In genomic region chr11:117274973-117275372, GRCm38 (mm10) we compare ENCODE assay signal across 18 mouse cellular contexts.
DNase-seq lines count a peak whose midpoint lies in the region; ATAC-seq and TF ChIP-seq lines count a peak whose summit lies in the region.
"Had no signal": no experiment of that assay in that cellular context is flagged by ENCODE, and none has a peak within 500 bp of the region (broad histone marks: within the 10 kb centered on the region; RNA-seq: fewer than 3 reads in every experiment).

No protein-coding gene starts in this region.

- no peak for TF ChIP-seq CTCF in gastrocnemius, adult 2 months (IDR thresholded peaks at IDR 0.05)
- no peak for TF ChIP-seq CTCF in kidney, postnatal 0 days (IDR thresholded peaks at IDR 0.05; ENCODE audit: low read depth)

- H3K9ac ChIP-seq in kidney, postnatal 0 days (ENCODE audit: low read depth, low read length) = 0 out of 2 replicates have a peak overlapping the region, but pooled peaks have one; percentile 1
- no peak overlapping the region for H3K9ac ChIP-seq in limb, embryonic 11.5 days (ENCODE audit: low read length)
- H3K9ac ChIP-seq: forebrain, embryonic 12.5 days; midbrain, embryonic 12.5 days had no signal

- no peak overlapping the region for H3K4me2 ChIP-seq in kidney, postnatal 0 days (ENCODE audit: low read length)
- no peak overlapping the region for H3K4me2 ChIP-seq in limb, embryonic 11.5 days (ENCODE audit: low read depth, severe bottlenecking)
- H3K4me2 ChIP-seq: forebrain, embryonic 12.5 days; midbrain, embryonic 12.5 days had no signal

- no peaks in the 10 kb centered on the region for H3K36me3 ChIP-seq in kidney, postnatal 0 days (ENCODE audit: insufficient read depth, low read length)
- peaks cover 3% of the 10 kb centered on the region; the same call in 1 of the 2 replicates for H3K36me3 ChIP-seq in limb, embryonic 11.5 days (ENCODE audit: control insufficient read depth, insufficient read depth, low read length)
- H3K36me3 ChIP-seq: forebrain, embryonic 12.5 days; midbrain, embryonic 12.5 days had no signal

- 55% methylated on average over 5 of the region's 5 CpGs for WGBS in kidney, postnatal 0 days
- WGBS in limb, embryonic 11.5 days = 69% methylated on average over 5 of the region's 5 CpGs

- intact Hi-C loops in gastrocnemius, adult 2 months (cut with DNase I) = no loop called here

- H3K9me3 ChIP-seq in kidney, postnatal 0 days (replicated peaks; ENCODE audit: low read length) = no peaks in the 10 kb centered on the region
- no peaks in the 10 kb centered on the region for H3K9me3 ChIP-seq in limb, embryonic 11.5 days (ENCODE audit: control insufficient read depth, low read length)
- H3K9me3 ChIP-seq: forebrain, embryonic 12.5 days; midbrain, embryonic 12.5 days had no signal

- DNase-seq in gastrocnemius, adult 2 months = no peak
- no peak for DNase-seq in gastrocnemius, adult 18-20 months (ENCODE audit: low spot score)
- no peak for DNase-seq in kidney, postnatal 0 days (ENCODE audit: low spot score)
- DNase-seq in kidney, postnatal 36 days = no peak
- DNase-seq in limb, embryonic 11.5 days (ENCODE audit: low spot score) = no peak
- peak; percentile 53 to 54 for DNase-seq in thymus, postnatal 10 days (ENCODE audit: low spot score in 2 of 2)
- DNase-seq in adrenal gland, postnatal 25 days = no peak
- DNase-seq: cerebellum, adult 11-12 months; heart, adult 11 months; heart, postnatal 14 days; kidney, postnatal 14 days; lung, postnatal 36 days; right cerebral cortex, postnatal 14 days had no signal

- peak overlapping the region; percentile 76 for H3K27ac ChIP-seq in gastrocnemius, adult 2 months
- H3K27ac ChIP-seq in kidney, postnatal 0 days = peak overlapping the region; percentile 77; the same call in 1 of the 2 replicates
- 0 out of 2 replicates have a peak overlapping the region, but pooled peaks have one; percentile 12 for H3K27ac ChIP-seq in limb, embryonic 11.5 days (replicated peaks; ENCODE audit: low read depth, low read length)
- H3K27ac ChIP-seq: forebrain, embryonic 12.5 days; midbrain, embryonic 12.5 days had no signal

- H3K4me3 ChIP-seq in gastrocnemius, adult 2 months = no peak overlapping the region
- no peak overlapping the region for H3K4me3 ChIP-seq in kidney, postnatal 0 days (replicated peaks; ENCODE audit: low read depth, low read length)
- H3K4me3 ChIP-seq in limb, embryonic 11.5 days (ENCODE audit: low read depth, low read length) = no peak overlapping the region
- H3K4me3 ChIP-seq: forebrain, embryonic 12.5 days; midbrain, embryonic 12.5 days had no signal

- no peaks in the 10 kb centered on the region for H3K27me3 ChIP-seq in kidney, postnatal 0 days (ENCODE audit: insufficient read depth, low read length)
- no peaks in the 10 kb centered on the region for H3K27me3 ChIP-seq in limb, embryonic 11.5 days (ENCODE audit: control insufficient read depth, insufficient read depth, low read length)
- H3K27me3 ChIP-seq: forebrain, embryonic 12.5 days; midbrain, embryonic 12.5 days; Patski had no signal

- ATAC-seq in kidney, postnatal 0 days (replicated peaks; ENCODE audit: low FRiP score, low read depth) = no peak
- ATAC-seq in limb, embryonic 11.5 days (ENCODE audit: insufficient number of reproducible peaks, low FRiP score, low TSS enrichment, low read depth) = no peak
- no peak for ATAC-seq in monocyte, adult 5-6 weeks (replicated peaks; ENCODE audit: insufficient number of reproducible peaks, low FRiP score, low TSS enrichment, poor library complexity, severe bottlenecking)
- ATAC-seq: inflammation-experienced regulatory T-cells, adult 6 months; Patski had no signal

- peaks cover 44% of the 10 kb centered on the region for H3K4me1 ChIP-seq in kidney, postnatal 0 days (replicated peaks; ENCODE audit: insufficient read depth, low read length)
- peaks cover 69% of the 10 kb centered on the region for H3K4me1 ChIP-seq in limb, embryonic 11.5 days (ENCODE audit: control insufficient read depth, insufficient read depth, low read length)

Comparison
In these comparisons a context has a peak if more than half of its experiments do, and no peak if none do; other contexts are left out.
1. DNase-seq: peak in thymus, postnatal 10 days (2 of 2); none in gastrocnemius, adult 2 months (single experiment), gastrocnemius, adult 18-20 months (single experiment), kidney, postnatal 0 days (single experiment), kidney, postnatal 36 days (0 of 2), limb, embryonic 11.5 days (single experiment) and adrenal gland, postnatal 25 days (single experiment).
2. H3K27ac ChIP-seq: peak in every context shown above with its lines; median percentile 77 in kidney, postnatal 0 days; 76 in gastrocnemius, adult 2 months; 12 in limb, embryonic 11.5 days.